Mouse (Mus musculus): ENCODE data around the gene Ypel3. TPM values are rescaled to one million over a fixed set of nuclear protein-coding genes. Genes with fewer than 3 reads are reported as not detected.
A peak's percentile ranks its signal among the peaks of the same experiment; 100 is the strongest.
"Not testable (repeated sequence)": the region's sequence is repeated elsewhere in the genome, so short reads cannot be mapped to it uniquely, and the experiment has no call there.

Gene Ypel3
- polyA plus RNA-seq, 1 experiment from 2014 or later = 89.7 TPM

DNA sequence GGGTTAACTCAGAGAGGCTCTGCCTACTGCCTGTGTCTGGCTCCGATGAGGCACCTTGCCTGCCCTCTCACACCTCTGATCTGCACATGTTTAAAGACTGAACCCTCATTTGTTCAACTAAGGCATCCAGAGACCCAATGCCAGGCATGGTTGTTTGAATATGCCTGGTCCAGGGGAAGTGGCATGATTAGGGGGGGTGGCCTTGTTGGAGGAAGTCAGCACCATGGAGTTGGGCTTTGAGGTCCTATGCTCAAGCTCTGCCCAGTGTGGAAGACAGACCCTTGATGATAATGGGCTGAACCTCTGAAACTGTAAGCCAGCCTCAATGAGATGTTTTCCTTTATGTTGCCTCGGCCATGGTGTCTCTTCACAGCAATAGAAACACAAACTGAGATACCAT is 3.4 kb upstream of the Ypel3 start:
- H3K4me1 ChIP-seq (replicated peaks) = peaks cover 28% of the 10 kb centered on the region
- peaks cover 41% of the 10 kb centered on the region for H3K36me3 ChIP-seq
- H3K27ac ChIP-seq = no peak overlapping the region
- H3K4me3 ChIP-seq = no peak overlapping the region
- no peaks in the 10 kb centered on the region for H3K27me3 ChIP-seq (ENCODE audit: insufficient read depth, poor library complexity, severe bottlenecking)
- no peak for DNase-seq (ENCODE audit: low spot score)
- 88% methylated on average over 2 of the region's 2 CpGs for WGBS
- H3K9me3 ChIP-seq = no peaks in the 10 kb centered on the region

DNA sequence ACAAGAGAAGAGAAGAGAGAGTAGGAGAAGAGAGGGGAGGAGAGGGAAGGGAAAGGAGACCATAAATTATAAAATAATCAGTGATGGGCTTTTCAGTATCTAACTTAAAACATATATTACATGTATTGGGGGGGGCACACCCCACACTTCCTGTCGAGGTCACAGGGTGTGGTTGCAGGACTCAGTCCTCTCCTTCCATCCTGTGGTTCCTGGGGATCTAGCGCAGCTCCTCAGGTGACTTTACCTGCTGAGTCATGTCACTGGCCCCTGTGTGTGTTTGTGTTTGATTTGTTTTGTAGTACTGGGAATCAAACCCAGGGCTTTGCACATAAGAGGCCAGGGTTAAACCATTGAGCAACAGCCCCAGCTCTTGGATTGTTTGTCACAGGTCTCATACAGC is 2.3 kb upstream of the Ypel3 start:
- Histone ChIP-seq H3K4me1 (replicated peaks) (peaks cover 29% of the 10 kb centered on the region), H3K9me3 (no peaks in the 10 kb centered on the region), H3K27ac (no peak overlapping the region), H3K36me3 (peaks cover 30% of the 10 kb centered on the region), H3K4me3 (no peak overlapping the region), H3K27me3 (ENCODE audit: insufficient read depth, poor library complexity, severe bottlenecking) (no peaks in the 10 kb centered on the region)
- no peak for DNase-seq (ENCODE audit: low spot score)
- WGBS = 77% methylated on average over 2 of the region's 2 CpGs

DNA sequence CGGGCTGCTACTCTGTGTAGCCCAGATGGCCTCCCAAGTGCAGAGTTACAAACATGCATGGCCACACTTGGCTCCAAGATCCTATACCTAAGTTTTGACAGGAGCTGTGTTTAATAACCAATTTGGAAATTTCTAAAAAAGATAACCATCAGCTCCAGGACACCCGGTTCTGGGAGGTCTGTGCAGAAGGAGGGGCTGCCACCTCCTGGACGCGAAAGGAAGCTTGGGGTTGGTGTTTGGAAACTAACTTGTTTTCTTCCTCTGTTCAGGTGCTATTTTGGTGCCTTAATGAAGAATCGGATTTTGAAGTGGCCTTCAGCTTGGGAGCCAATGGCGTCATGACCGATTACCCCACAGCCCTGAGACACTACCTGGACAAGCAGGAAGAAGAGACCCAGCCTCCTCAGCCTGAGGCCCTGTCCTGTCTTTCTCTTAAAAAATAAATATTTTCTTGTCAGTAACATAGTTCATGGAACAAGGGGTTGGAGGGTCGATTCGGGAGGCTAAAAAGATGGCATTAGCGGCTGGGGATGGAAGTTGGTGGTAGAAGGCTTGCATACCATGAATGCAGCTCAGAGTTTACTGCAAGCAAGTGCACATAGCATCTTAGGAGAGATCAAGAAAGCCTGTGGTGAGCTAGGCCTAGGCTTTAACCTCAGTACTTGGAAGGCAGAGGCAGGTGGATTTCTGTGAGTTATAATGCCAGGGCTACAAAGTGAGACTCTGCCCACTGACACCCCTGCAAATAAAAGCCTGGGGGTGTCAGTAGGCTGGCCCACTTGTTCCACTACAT is 1.4 kb upstream of the Ypel3 start:
- Histone ChIP-seq H3K4me1 (replicated peaks) (peaks cover 39% of the 10 kb centered on the region), H3K27me3 (ENCODE audit: insufficient read depth, poor library complexity, severe bottlenecking) (no peaks in the 10 kb centered on the region), H3K27ac (peak overlapping the region; percentile 98), H3K9me3 (no peaks in the 10 kb centered on the region), H3K36me3 (peaks cover 21% of the 10 kb centered on the region), H3K4me3 (0 out of 2 replicates have a peak overlapping the region, but pooled peaks have one; percentile 89)
- DNase-seq (ENCODE audit: low spot score) = no peak
- 82% methylated on average over 10 of the region's 10 CpGs for WGBS

GRCm38 (mm10) chr7:126775978-126776234 is 849 bp upstream of the Ypel3 start:
- no peaks in the 10 kb centered on the region for H3K9me3 ChIP-seq
- H3K27me3 ChIP-seq (ENCODE audit: insufficient read depth, poor library complexity, severe bottlenecking) = no peaks in the 10 kb centered on the region
- H3K4me1 ChIP-seq (replicated peaks) = peaks cover 44% of the 10 kb centered on the region
- DNase-seq (ENCODE audit: low spot score) = no peak
- H3K4me3 ChIP-seq = peak overlapping the region; percentile 89
- WGBS = 68% methylated on average over 3 of the region's 3 CpGs
- H3K27ac ChIP-seq = peak overlapping the region; percentile 98
- peaks cover 15% of the 10 kb centered on the region for H3K36me3 ChIP-seq

DNA sequence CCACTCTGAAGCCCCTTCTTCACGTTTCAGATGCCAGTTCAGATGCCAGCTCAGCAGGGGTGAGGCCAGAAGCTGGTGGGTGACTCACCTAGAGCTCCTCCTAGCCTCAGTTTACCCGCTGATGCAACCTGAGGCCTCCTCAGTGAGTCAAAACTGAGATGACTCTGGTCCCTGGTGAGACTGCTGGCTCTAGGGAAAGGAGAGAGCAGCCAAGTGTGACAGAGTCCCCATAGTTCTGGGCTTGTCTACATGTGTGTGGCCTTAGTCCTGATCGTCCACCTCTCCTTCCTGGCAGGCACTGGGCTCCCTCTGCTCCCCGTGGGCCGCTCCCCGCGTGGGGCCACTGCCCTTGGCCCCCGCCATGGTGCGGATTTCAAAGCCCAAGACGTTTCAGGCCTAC is 721 bp downstream of the Ypel3 start:
- DNase-seq (ENCODE audit: low spot score) = peak; percentile 9
- Histone ChIP-seq H3K36me3 (peaks cover 11% of the 10 kb centered on the region), H3K27me3 (ENCODE audit: insufficient read depth, poor library complexity, severe bottlenecking) (no peaks in the 10 kb centered on the region), H3K9me3 (no peaks in the 10 kb centered on the region), H3K4me3 (peak overlapping the region; percentile 89), H3K4me1 (replicated peaks) (peaks cover 59% of the 10 kb centered on the region), H3K27ac (peak overlapping the region; percentile 98)
- 47% methylated on average over 10 of the region's 10 CpGs for WGBS

- H3K9me3 ChIP-seq = no peaks in the 10 kb centered on the region
- H3K36me3 ChIP-seq = peaks cover 12% of the 10 kb centered on the region
- WGBS = 68% methylated on average over 3 of the region's 3 CpGs
- no peaks in the 10 kb centered on the region for H3K27me3 ChIP-seq (ENCODE audit: insufficient read depth, poor library complexity, severe bottlenecking)
- H3K4me1 ChIP-seq (replicated peaks) = peaks cover 66% of the 10 kb centered on the region
- H3K27ac ChIP-seq = peak overlapping the region; percentile 98
- no peak for DNase-seq (ENCODE audit: low spot score)
- H3K4me3 ChIP-seq = peak overlapping the region; percentile 89
Observed at GRCm38 (mm10) chr7:126778147-126778546, 1.4 kb downstream of the Ypel3 start.

- peak overlapping the region; percentile 87; the same call in 1 of the 2 replicates for H3K27ac ChIP-seq
- WGBS = 89% methylated on average over 7 of the region's 7 CpGs
- not testable (repeated sequence) for DNase-seq (ENCODE audit: low spot score); H3K27me3 ChIP-seq (ENCODE audit: insufficient read depth, poor library complexity, severe bottlenecking); H3K4me3 ChIP-seq; H3K9me3 ChIP-seq
- peaks cover 15% of the 10 kb centered on the region for H3K36me3 ChIP-seq
- peaks cover 67% of the 10 kb centered on the region for H3K4me1 ChIP-seq (replicated peaks)
Observed at GRCm38 (mm10) chr7:126779101-126779500, 2.3 kb downstream of the Ypel3 start.

DNA sequence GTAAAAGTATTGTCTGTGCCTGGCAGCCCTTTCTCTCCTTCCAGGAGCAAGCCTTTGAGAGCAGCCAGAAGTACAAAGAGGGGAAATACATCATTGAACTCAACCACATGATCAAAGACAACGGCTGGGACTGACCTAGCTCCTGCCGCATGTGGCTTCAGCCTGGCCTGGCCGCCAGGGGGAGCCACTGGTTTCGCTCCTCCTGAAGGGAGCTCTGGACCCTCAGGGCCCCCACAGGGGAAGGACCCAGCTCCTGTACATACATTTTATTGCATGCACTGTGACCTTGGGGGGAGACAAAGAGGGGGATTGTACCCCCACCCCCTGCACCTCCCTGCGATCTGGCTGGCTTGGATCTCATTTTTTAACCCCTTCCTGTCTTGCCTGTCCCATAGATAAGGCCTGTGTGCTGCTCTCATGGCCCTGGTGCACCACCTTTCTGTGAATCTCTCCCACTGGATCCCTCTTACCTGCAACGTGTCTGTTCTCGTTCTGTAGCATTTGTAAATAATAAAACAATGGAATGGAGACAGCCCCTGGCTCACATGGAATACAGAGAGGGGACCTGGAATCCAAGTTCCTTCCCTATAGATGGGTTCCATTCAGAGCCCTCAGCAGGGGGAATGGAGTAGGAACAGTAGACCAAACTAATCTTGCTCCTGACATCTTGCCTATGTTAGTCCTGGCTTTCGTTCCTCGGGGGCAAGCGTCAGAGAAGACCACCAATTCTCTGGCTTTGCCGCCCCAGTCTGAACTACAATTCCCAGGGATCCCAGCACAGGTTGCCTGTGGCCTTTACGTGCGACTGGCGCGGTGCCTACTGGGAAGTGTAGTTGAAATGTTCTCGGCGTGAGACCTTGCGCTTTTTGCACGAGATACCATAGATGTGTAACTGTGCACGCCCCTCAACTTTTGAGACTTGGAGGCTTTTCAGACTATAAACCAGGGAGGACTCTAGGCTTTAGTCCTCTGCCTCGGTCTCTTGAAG is 3.5 kb downstream of the Ypel3 start:
- Histone ChIP-seq H3K27ac (peak overlapping the region; percentile 87), H3K4me1 (replicated peaks) (peaks cover 67% of the 10 kb centered on the region)
- 2% methylated on average over 21 of the region's 21 CpGs for WGBS

DNA sequence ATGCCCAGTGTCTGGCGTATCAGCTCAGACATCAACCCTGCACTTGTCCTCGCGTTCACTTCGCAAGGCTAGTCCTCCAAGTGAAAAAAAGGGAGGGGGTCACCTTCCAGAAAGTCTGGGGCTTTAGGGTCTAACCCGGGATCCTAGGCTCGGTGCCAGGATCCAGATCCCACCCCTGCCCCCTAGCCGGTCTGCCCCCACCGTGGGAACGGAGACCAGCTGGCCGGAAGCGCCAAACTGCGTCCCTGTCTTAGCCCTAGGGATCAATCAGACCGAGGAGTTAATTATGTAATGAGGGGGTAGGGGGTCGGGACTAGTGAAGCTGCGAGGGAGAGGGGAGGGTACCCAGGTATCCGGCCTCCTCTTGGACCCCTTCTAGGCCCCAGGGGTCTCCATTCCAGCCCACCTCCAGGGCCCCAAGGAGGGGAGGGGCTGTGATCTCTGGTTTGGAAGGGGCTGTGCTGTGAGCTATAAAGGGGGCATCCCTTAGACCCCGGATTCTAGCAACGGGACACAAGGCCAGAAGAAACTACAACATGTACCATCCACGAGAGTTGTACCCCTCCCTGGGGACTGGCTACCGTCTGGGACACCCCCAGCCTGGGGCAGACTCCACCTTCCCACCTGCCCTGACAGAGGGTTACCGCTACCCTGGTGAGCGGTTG is 4.3 kb downstream of the Ypel3 start, which contains the start of gene Tbx6:
Gene Tbx6, plus strand, starts transcription at position 513 of the 665 bp plus-strand sequence.
- WGBS = 7% methylated on average over 22 of the region's 22 CpGs
- Histone ChIP-seq H3K9me3 (no peaks in the 10 kb centered on the region), H3K4me3 (peak within 1 kb of the TSS; percentile 57), H3K27me3 (ENCODE audit: insufficient read depth, poor library complexity, severe bottlenecking) (no peaks in the 10 kb centered on the region), H3K36me3 (peaks cover 35% of the 10 kb centered on the region), H3K4me1 (replicated peaks) (peaks cover 61% of the 10 kb centered on the region), H3K27ac (peak within 1 kb of the TSS; percentile 87)
- no peak for DNase-seq (ENCODE audit: low spot score)

More for the DNA sequence above, 3.5 kb downstream of the Ypel3 start:
- DNase-seq (ENCODE audit: low spot score) = peak; percentile 90
- no peaks in the 10 kb centered on the region for H3K27me3 ChIP-seq (ENCODE audit: insufficient read depth, poor library complexity, severe bottlenecking)
- peak overlapping the region; percentile 57 for H3K4me3 ChIP-seq
- H3K9me3 ChIP-seq = no peaks in the 10 kb centered on the region
- H3K36me3 ChIP-seq = peaks cover 27% of the 10 kb centered on the region

- peak; percentile 9 for DNase-seq (ENCODE audit: low spot score)
- 38% methylated on average over 11 of the region's 11 CpGs for WGBS
- Histone ChIP-seq H3K27ac (peak overlapping the region; percentile 87), H3K4me1 (replicated peaks) (peaks cover 55% of the 10 kb centered on the region), H3K36me3 (peaks cover 42% of the 10 kb centered on the region), H3K4me3 (peak overlapping the region; percentile 57; the same call in 1 of the 2 replicates), H3K27me3 (ENCODE audit: insufficient read depth, poor library complexity, severe bottlenecking) (no peaks in the 10 kb centered on the region), H3K9me3 (no peaks in the 10 kb centered on the region)
Observed at GRCm38 (mm10) chr7:126781661-126782370, 5.1 kb downstream of the Ypel3 start.

DNA sequence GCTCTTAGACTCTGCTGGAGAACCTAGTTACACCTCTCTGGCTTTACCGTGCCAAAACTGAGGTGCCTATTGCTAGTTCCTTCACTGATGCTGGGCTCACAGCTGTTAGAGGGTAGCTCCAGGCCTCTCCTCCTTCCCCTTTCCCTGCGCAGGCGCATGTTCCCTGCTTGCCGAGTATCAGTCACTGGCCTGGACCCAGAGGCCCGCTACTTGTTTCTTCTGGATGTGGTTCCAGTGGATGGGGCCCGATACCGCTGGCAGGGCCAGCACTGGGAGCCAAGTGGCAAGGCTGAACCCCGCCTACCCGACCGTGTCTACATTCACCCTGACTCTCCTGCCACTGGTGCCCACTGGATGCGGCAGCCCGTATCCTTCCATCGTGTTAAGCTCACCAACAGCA is 5.9 kb downstream of the Ypel3 start:
- Histone ChIP-seq H3K36me3 (peaks cover 51% of the 10 kb centered on the region), H3K4me3 (no peak overlapping the region), H3K4me1 (replicated peaks) (peaks cover 46% of the 10 kb centered on the region), H3K27ac (0 out of 2 replicates have a peak overlapping the region, but pooled peaks have one; percentile 2), H3K9me3 (no peaks in the 10 kb centered on the region), H3K27me3 (ENCODE audit: insufficient read depth, poor library complexity, severe bottlenecking) (no peaks in the 10 kb centered on the region)
- no peak for DNase-seq (ENCODE audit: low spot score)
- 82% methylated on average over 13 of the region's 13 CpGs for WGBS

- peaks cover 69% of the 10 kb centered on the region for H3K36me3 ChIP-seq
- 90% methylated on average over 7 of the region's 7 CpGs for WGBS
Observed at GRCm38 (mm10) chr7:126784469-126784868, 7.7 kb downstream of the Ypel3 start.

More at GRCm38 (mm10) chr7:126784469-126784868, 7.7 kb downstream of the Ypel3 start:
- Histone ChIP-seq H3K4me3 (no peak overlapping the region), H3K27me3 (ENCODE audit: insufficient read depth, poor library complexity, severe bottlenecking) (no peaks in the 10 kb centered on the region), H3K9me3 (no peaks in the 10 kb centered on the region), H3K27ac (no peak overlapping the region), H3K4me1 (replicated peaks) (peaks cover 37% of the 10 kb centered on the region)
- DNase-seq (ENCODE audit: low spot score) = no peak
